Mouse (Mus musculus): ENCODE measurements around the gene Fnbp1l. TPM values are rescaled to one million over a fixed set of nuclear protein-coding genes. Genes with fewer than 3 reads are reported as not detected.
A peak's percentile ranks its signal among the peaks of the same experiment; 100 is the strongest.

The Fnbp1l gene
- polyA plus RNA-seq, 1 experiment from 2014 or later, result 295 TPM

GRCm38 (mm10) chr3:122520365-122520764 lies 99.2 kb downstream of the Fnbp1l start:
- WGBS, result 88% methylated on average over 3 of the region's 3 CpGs
- Histone ChIP-seq H3K4me2 (ENCODE audit: low read length) (no peak overlapping the region), H3K4me3 (replicated peaks; ENCODE audit: low read length) (no peak overlapping the region), H3K9me3 (ENCODE audit: control insufficient read depth, low read length) (no peaks in the 10 kb centered on the region), H3K4me1 (replicated peaks; ENCODE audit: control insufficient read depth, insufficient read depth, low read length) (peaks cover 25% of the 10 kb centered on the region), H3K9ac (replicated peaks; ENCODE audit: low read depth, low read length) (no peak overlapping the region), H3K27me3 (replicated peaks; ENCODE audit: control insufficient read depth, insufficient read depth, low read length) (no peaks in the 10 kb centered on the region), H3K27ac (ENCODE audit: low read length) (no peak overlapping the region), H3K36me3 (ENCODE audit: control insufficient read depth, insufficient read depth) (no peaks in the 10 kb centered on the region)
- no peak for ATAC-seq

GRCm38 (mm10) chr3:122519082-122519481 lies 100.4 kb downstream of the Fnbp1l start:
- Histone ChIP-seq H3K9ac (replicated peaks; ENCODE audit: low read depth, low read length) (no peak overlapping the region), H3K27ac (ENCODE audit: low read length) (0 out of 2 replicates have a peak overlapping the region, but pooled peaks have one; percentile 6), H3K36me3 (ENCODE audit: control insufficient read depth, insufficient read depth) (no peaks in the 10 kb centered on the region), H3K4me3 (replicated peaks; ENCODE audit: low read length) (no peak overlapping the region), H3K27me3 (replicated peaks; ENCODE audit: control insufficient read depth, insufficient read depth, low read length) (no peaks in the 10 kb centered on the region), H3K4me1 (replicated peaks; ENCODE audit: control insufficient read depth, insufficient read depth, low read length) (peaks cover 25% of the 10 kb centered on the region), H3K9me3 (ENCODE audit: control insufficient read depth, low read length) (no peaks in the 10 kb centered on the region), H3K4me2 (ENCODE audit: low read length) (no peak overlapping the region)
- whole genome bisulfite sequencing, result 57% methylated on average over 13 of the region's 13 CpGs
- ATAC-seq, result peak; percentile 5; the same call in 1 of the 2 replicates

DNA sequence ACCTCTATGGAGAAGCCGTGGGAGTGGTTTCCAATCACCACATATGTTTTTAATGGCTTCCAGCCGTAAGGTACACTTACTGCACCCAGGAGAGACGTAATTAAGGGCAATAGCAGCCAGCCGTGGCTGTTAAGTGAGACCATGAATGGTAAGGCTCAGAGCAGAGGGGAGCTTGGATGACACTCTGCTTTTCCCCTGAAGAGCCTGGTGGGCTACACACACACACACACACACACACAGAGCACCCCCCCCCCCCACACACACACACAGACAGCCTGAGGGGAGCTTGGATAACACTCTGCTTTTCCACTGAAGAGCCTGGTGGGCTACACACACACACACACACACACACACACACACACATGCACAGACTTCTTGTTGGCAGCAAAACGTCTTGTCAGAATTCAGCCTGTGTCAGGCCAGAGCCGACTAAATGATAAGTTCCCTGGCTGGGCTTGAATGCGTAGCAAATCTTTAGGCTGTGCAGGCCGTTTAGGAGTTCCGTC lies 101.2 kb downstream of the Fnbp1l start:
- H3K4me2 ChIP-seq (ENCODE audit: low read length), result no peak overlapping the region
- H3K9ac ChIP-seq (replicated peaks; ENCODE audit: low read depth, low read length), result no peak overlapping the region
- no peaks in the 10 kb centered on the region for H3K36me3 ChIP-seq (ENCODE audit: control insufficient read depth, insufficient read depth)
- H3K4me1 ChIP-seq (replicated peaks; ENCODE audit: control insufficient read depth, insufficient read depth, low read length), result peaks cover 25% of the 10 kb centered on the region
- WGBS, result 29% methylated on average over 9 of the region's 9 CpGs
- peak overlapping the region; percentile 70 for H3K27ac ChIP-seq (ENCODE audit: low read length)
- no peaks in the 10 kb centered on the region for H3K9me3 ChIP-seq (ENCODE audit: control insufficient read depth, low read length)
- peak; percentile 76 for ATAC-seq
- no peak overlapping the region for H3K4me3 ChIP-seq (replicated peaks; ENCODE audit: low read length)
- H3K27me3 ChIP-seq (replicated peaks; ENCODE audit: control insufficient read depth, insufficient read depth, low read length), result no peaks in the 10 kb centered on the region

GRCm38 (mm10) chr3:122517726-122518125 lies 101.8 kb downstream of the Fnbp1l start:
- no peaks in the 10 kb centered on the region for H3K9me3 ChIP-seq (ENCODE audit: control insufficient read depth, low read length)
- H3K27ac ChIP-seq (ENCODE audit: low read length), result peak overlapping the region; percentile 51
- no peak overlapping the region for H3K9ac ChIP-seq (replicated peaks; ENCODE audit: low read depth, low read length)
- H3K27me3 ChIP-seq (replicated peaks; ENCODE audit: control insufficient read depth, insufficient read depth, low read length), result no peaks in the 10 kb centered on the region
- H3K36me3 ChIP-seq (ENCODE audit: control insufficient read depth, insufficient read depth), result no peaks in the 10 kb centered on the region
- no peak overlapping the region for H3K4me3 ChIP-seq (replicated peaks; ENCODE audit: low read length)
- peaks cover 25% of the 10 kb centered on the region for H3K4me1 ChIP-seq (replicated peaks; ENCODE audit: control insufficient read depth, insufficient read depth, low read length)
- no peak overlapping the region for H3K4me2 ChIP-seq (ENCODE audit: low read length)
- peak; percentile 16; the same call in 1 of the 2 replicates for ATAC-seq
- WGBS, result 58% methylated on average over 4 of the region's 4 CpGs

DNA sequence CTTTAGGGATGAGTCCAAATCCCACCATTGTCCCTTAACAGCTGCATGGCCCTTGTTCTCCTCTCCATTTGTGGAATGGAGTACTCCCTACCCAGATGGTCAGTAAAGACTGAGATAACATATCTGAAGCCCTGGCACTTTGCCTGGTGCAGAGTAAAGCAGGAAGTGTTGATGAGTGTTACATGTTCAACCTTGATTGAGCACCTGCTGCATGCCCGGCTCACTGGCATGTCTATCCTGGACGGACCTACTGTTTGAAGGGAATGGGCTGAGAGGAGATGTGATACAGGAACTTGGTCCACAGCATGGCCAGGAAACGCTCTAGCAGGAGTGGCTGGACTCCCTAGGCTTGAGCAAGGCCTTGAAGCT lies 103.2 kb downstream of the Fnbp1l start:
- Histone ChIP-seq H3K4me1 (replicated peaks; ENCODE audit: control insufficient read depth, insufficient read depth, low read length) (peaks cover 25% of the 10 kb centered on the region), H3K9me3 (ENCODE audit: control insufficient read depth, low read length) (no peaks in the 10 kb centered on the region), H3K36me3 (ENCODE audit: control insufficient read depth, insufficient read depth) (no peaks in the 10 kb centered on the region), H3K27ac (ENCODE audit: low read length) (no peak overlapping the region), H3K9ac (replicated peaks; ENCODE audit: low read depth, low read length) (no peak overlapping the region), H3K4me3 (replicated peaks; ENCODE audit: low read length) (no peak overlapping the region), H3K27me3 (replicated peaks; ENCODE audit: control insufficient read depth, insufficient read depth, low read length) (no peaks in the 10 kb centered on the region), H3K4me2 (ENCODE audit: low read length) (no peak overlapping the region)
- WGBS, result 95% methylated on average over 3 of the region's 3 CpGs
- ATAC-seq, result no peak

- Histone ChIP-seq H3K9me3 (ENCODE audit: control insufficient read depth, low read length) (no peaks in the 10 kb centered on the region), H3K9ac (replicated peaks; ENCODE audit: low read depth, low read length) (no peak overlapping the region), H3K4me3 (replicated peaks; ENCODE audit: low read length) (no peak overlapping the region), H3K4me1 (replicated peaks; ENCODE audit: control insufficient read depth, insufficient read depth, low read length) (peaks cover 25% of the 10 kb centered on the region), H3K36me3 (ENCODE audit: control insufficient read depth, insufficient read depth) (no peaks in the 10 kb centered on the region), H3K27me3 (replicated peaks; ENCODE audit: control insufficient read depth, insufficient read depth, low read length) (no peaks in the 10 kb centered on the region), H3K4me2 (ENCODE audit: low read length) (no peak overlapping the region), H3K27ac (ENCODE audit: low read length) (no peak overlapping the region)
- WGBS, result 79% methylated on average over 6 of the region's 6 CpGs
- ATAC-seq, result no peak
Observed at GRCm38 (mm10) chr3:122515568-122516326, 103.8 kb downstream of the Fnbp1l start.

DNA sequence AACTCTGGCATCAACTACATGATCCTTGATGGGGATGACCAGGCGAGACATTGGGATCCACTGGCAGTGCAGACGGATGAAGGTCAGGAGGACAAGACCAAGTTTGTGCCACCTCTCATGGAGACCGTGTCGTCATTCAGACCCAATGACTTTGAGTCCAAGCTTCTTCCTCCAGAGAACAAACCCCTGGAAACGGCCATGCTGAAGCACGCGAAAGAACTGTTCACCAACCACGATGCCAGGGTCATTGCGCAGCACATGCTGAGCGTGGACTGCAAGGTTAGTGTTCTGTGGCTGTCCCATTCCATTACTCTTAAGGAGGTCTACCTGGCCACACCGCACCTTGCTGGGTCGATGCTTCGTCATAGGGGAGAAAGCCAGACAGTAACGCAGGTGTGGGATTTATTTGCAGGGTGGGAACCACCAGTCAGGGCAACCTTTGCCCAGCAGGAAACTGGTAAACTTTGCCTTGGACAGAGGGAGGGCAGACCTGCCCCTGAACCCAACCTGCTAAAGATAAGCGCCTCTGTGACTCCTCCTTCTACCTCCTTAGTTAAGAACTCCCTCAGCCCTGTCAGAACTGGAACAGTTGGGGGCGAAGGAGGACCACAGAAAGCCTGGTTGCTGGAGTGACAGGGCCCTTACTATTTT lies 106.7 kb downstream of the Fnbp1l start:
- WGBS, result 95% methylated on average over 16 of the region's 16 CpGs
- no peak for ATAC-seq
- Histone ChIP-seq H3K9ac (replicated peaks; ENCODE audit: low read depth, low read length) (no peak overlapping the region), H3K4me3 (replicated peaks; ENCODE audit: low read length) (no peak overlapping the region), H3K9me3 (ENCODE audit: control insufficient read depth, low read length) (no peaks in the 10 kb centered on the region), H3K36me3 (ENCODE audit: control insufficient read depth, insufficient read depth) (no peaks in the 10 kb centered on the region), H3K4me2 (ENCODE audit: low read length) (no peak overlapping the region), H3K27ac (ENCODE audit: low read length) (no peak overlapping the region), H3K4me1 (replicated peaks; ENCODE audit: control insufficient read depth, insufficient read depth, low read length) (peaks cover 9% of the 10 kb centered on the region), H3K27me3 (replicated peaks; ENCODE audit: control insufficient read depth, insufficient read depth, low read length) (no peaks in the 10 kb centered on the region)

DNA sequence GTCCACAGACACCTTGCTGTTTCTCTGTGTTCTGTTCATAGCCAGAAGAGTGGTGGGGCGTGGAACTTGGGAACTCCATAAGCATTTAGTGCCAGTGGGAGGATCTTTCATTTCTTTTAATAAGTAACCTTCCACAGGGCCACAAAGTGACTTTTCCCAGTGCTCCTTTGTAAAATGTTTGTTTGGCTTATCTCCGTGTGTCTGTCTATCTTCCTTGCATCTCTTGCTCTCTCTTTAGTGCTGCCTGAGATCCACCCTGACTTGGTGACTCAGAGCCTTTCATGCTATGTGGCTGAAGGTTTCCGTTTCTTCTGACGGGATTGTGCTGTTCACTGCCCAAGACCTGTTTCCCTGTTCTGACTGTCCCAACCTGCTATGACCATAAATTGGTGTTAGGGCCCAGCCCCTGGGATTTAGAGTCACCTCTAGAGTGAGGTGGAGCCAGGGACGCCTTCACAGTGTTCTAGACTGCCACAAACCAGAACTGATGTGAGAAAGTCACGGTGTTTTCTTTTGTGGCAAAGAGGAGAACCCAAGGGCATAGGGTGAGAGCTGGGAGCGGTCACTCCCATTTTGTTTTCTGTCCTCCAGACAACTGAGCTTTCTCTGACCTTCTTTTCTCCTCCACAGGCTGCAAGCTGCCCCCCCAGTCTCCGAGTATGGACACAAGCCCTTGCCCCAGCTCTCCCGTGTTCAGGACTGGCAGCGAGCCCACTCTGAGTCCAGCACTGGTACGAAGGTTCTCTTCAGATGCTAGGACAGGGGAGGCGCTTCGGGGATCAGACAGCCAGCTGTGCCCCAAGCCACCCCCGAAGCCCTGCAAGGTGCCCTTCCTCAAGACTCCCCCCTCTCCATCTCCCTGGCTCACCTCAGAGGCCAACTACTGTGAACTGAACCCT lies 107.5 kb downstream of the Fnbp1l start:
- Histone ChIP-seq H3K4me3 (replicated peaks; ENCODE audit: low read length) (no peak overlapping the region), H3K36me3 (ENCODE audit: control insufficient read depth, insufficient read depth) (no peaks in the 10 kb centered on the region), H3K27ac (ENCODE audit: low read length) (no peak overlapping the region), H3K9ac (replicated peaks; ENCODE audit: low read depth, low read length) (no peak overlapping the region), H3K27me3 (replicated peaks; ENCODE audit: control insufficient read depth, insufficient read depth, low read length) (no peaks in the 10 kb centered on the region), H3K9me3 (ENCODE audit: control insufficient read depth, low read length) (no peaks in the 10 kb centered on the region), H3K4me1 (replicated peaks; ENCODE audit: control insufficient read depth, insufficient read depth, low read length) (peaks cover under 1% of the 10 kb centered on the region), H3K4me2 (ENCODE audit: low read length) (no peak overlapping the region)
- no peak for ATAC-seq
- WGBS, result 88% methylated on average over 14 of the region's 14 CpGs

DNA sequence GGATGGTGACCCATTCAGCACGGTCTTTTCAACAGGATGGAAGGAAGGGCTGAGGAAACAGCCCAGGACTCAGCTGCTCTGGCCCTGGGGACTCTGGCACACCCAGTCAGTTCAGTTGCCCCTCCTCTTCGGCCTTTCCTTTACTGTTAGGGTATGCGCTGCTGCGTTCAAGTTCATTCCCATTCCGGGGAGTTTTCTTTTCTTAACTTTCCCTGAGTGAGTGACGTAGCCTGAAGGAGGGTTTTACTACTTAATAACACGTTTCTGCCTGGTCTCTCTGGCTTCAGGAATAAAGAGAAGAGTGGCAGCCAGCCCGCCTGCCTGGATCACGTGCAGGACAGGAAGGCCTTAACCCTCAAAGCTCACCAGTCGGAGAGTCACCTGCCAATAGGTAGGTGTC lies 108.6 kb downstream of the Fnbp1l start:
- H3K9me3 ChIP-seq (ENCODE audit: control insufficient read depth, low read length), result no peaks in the 10 kb centered on the region
- no peak overlapping the region for H3K4me2 ChIP-seq (ENCODE audit: low read length)
- WGBS, result 77% methylated on average over 10 of the region's 10 CpGs
- H3K9ac ChIP-seq (replicated peaks; ENCODE audit: low read depth, low read length), result no peak overlapping the region
- H3K27ac ChIP-seq (ENCODE audit: low read length), result no peak overlapping the region
- H3K36me3 ChIP-seq (ENCODE audit: control insufficient read depth, insufficient read depth), result no peaks in the 10 kb centered on the region
- peaks cover 4% of the 10 kb centered on the region; the same call in 1 of the 2 replicates for H3K4me1 ChIP-seq (replicated peaks; ENCODE audit: control insufficient read depth, insufficient read depth, low read length)
- no peaks in the 10 kb centered on the region for H3K27me3 ChIP-seq (replicated peaks; ENCODE audit: control insufficient read depth, insufficient read depth, low read length)
- H3K4me3 ChIP-seq (replicated peaks; ENCODE audit: low read length), result no peak overlapping the region
- no peak for ATAC-seq
